Mouse (Mus musculus): Measurements from ENCODE around the gene Lmntd2.

The Lmntd2 gene

DNA sequence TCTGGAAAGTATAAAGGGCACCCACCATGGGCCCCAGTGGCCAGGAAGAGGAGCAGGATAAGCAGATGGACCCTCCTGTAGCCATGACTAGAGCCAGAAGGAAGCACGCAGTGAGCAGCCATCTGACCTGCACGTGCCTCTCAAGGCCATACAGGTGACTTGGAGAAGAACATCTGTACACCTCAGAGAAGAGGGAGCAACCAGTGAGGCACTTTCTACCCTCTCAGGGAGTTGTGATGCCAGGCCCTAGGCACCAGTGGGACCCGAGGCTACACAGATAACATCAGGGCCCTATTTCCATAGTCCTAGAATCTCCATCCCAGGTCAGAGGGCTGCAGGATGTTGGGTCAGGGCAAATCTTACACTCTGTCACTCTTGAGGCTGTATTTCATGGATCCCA is 23.7 kb downstream of the Lmntd2 start:
- DNase-seq: no peak

DNA sequence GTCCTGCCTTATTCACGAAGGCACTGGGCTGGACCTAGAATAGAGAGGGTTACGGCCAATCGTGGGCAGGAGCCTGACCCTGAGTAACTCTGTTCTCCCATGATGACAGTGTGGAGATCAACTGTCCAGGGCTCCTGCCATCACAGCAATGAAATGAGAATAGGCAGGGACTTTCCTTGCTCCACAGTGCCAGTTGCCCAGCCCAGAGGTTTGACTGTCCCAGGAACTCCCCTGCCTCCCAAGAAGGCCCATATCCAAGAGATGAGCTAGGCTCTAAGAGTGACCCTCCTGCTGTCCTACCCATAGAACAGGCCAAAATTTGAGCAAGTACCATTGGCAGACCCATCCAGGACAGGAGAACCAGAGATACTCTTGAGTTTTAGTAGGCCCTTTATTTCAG is 25.1 kb downstream of the Lmntd2 start:
- no peak for DNase-seq

DNA sequence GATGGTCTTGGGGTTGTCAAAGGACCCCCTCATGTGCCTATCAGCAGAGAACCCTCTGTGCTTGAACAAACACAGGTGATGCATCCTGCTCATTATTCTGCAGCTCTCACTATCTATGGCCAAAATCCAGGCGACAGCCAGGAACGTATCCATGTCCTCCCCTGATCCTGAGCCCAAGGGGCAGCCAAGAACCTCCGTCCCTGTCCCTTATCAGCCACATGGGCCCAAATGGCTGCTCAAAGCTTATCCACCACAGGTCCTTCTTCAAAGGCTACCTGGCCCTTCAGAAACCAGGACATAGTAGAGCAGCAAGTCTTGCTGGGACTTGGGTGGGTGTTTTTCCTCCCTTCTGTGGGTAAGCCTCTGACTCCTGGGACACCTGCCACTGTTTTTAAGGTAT is 25.7 kb downstream of the Lmntd2 start:
- no peak for DNase-seq

DNA sequence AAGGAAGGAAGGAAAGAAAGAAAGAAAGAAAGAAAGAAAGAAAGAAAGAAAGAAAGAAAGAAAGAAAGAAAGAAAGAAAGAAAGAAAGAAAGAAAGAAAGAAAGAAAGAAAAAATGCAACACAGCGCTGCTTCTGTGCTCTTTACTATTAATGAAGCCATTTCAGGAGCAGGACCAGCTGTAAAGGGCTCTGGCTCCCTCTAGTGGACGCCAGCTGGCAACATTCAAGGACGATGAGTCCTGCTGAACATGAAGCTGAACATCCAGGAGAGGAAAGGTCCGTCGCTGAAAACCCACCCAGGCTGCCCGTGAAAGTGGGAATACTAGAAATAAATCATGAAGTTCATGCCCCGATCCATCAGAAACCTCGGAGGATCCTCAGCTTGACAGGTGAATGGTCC is 37.7 kb downstream of the Lmntd2 start:
- peak; percentile 70 to 83 for DNase-seq

DNA sequence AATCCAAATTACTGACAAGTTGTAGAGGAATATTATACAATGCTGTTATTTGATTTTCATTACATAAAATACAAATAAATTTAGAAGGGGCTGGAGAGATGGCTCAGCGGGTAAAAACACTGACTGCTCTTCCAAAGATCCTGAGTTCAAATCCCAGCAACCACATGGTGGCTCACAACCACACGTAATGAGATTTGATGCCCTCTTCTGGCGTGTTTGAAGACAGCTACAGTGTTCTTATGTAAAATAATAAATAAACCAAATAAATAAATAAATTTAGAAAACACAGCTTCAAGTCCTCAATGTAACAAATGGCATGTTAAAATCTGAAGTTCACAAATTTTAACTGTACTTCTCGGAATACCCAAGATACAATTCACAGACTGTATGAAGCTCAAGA is 38.8 kb downstream of the Lmntd2 start:
- DNase-seq: no peak

DNA sequence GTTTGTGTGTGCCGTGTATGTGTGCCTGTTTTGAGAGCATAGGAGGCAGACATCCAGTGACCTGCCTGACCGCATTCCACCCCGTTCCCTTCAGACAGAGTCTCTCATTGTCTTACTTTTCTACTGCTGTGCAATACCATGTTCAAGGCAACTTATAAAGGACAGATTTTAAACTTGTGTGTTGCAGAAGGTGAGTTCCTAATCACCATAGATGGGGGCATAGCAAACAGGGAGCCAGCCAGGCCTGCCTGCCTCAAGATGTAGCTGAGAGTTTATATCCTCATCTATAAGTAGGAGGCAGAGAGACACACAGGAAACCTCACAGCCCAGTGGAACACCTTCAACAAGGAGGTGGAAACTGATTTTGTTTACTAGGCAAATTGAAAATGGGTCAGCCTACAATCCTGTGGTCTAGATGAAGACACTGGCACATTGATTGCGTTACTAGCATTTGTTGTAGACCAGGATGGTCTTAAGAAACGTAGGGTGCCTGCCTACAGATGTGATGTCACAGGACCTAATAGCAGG is 40.5 kb downstream of the Lmntd2 start:
- no peak for DNase-seq

DNA sequence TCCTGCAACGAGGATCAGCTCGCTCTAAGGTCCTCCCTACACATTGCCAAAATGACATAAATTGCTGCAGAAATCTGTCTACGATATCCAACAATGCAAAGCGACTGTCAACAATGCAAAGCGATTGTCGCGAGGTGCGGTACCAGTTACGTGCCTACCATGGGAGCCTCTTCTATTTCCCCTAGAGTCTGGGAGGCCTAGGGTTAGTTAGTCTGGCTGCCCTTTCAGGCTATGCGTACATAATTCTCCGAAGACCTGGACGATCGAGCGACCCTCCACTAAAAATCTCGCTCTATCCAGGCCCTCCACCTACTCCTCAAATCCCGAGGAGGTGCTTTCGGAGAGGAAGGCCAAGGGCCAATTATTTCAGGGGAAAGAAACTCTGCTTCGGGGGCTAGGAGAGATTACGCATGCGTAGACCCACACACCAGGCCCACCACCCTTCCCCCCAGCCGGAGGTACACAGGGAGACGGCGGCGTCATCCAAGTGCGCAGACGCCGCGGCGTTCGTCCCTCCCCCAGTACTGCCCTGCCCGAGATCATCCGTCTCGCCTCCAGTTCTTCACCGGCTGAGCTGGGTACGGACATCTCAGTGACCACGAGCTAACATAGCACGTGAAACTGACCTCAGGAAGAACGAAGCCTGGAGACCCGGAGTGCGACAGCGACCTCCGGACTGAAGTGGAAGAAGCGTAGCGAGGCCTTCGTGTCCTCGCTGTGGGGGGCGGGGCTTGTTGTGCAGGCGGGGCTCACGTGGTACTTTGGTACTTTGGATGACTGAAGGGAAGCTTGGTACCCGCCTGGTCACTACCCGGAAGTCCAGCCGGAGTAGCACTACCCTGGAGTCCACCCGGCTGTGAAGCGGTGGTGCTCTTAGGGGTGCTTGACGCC is 41.5 kb downstream of the Lmntd2 start, which contains the start of gene Rnh1:
Gene Rnh1 (minus strand): TSS at position 742 of the 891 bp plus-strand sequence.
- peak; percentile 80 to 89 for DNase-seq

DNA sequence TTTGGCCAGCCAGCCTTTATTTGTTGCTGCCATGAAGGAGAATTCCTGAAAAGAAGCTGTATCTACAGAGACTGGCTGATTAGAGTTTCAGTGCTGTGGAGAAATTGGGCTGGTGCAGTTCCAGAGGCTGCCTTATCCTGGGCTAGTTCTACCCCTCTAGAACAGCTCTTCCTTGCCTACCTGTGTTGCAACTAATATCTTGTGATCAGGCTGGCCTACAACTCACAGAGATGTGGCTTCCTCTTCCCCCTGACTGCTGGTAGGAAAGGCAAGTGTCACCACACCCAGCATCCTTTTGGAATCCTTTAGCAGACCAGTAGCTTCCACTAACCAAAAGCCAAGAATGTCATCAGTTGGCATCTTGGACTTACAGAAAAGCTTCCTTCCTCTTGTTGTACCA is 44.0 kb downstream of the Lmntd2 start:
- DNase-seq: no peak

DNA sequence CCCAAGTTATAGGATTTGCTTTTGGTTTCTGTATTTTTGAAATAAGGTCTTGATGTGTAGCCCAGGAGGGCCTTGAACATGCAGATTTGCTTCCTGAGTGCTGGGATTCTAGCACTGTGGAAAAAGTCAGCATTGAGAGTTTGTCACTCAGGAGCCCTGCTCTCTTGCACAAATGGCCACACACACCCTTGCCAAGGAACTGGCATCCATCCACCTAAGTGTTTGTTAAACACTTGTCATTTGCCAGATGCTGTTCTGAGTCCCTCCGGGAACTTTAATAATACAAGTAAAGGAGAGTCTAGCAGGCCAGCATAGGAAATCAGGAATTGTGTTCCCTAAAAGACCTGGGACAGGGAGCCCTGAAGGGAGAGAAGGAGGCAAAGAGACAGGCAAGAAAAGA is 44.6 kb downstream of the Lmntd2 start:
- DNase-seq: no peak

DNA sequence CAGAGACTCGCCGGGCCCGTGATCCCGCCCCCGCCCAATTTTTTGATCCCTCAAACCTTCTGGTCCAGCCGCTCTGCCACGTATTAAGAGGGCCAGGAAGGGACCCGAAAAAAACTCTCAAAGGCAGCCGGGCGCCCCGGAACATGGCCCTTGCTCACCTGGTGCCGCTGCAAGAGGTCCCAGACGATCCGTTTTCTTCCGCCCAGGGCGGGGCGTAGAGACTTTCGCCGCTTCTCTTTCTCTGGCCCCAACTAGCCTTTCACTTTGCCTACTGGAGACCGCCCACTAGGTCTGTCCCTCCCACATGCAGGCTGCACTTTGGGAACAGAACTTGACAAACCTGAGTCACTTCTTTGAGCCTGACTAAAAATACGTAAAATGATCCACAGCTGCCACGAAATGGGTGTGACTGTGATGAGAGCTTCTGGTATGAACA is 45.3 kb downstream of the Lmntd2 start:
- DNase-seq: peak; percentile 68 to 73

DNA sequence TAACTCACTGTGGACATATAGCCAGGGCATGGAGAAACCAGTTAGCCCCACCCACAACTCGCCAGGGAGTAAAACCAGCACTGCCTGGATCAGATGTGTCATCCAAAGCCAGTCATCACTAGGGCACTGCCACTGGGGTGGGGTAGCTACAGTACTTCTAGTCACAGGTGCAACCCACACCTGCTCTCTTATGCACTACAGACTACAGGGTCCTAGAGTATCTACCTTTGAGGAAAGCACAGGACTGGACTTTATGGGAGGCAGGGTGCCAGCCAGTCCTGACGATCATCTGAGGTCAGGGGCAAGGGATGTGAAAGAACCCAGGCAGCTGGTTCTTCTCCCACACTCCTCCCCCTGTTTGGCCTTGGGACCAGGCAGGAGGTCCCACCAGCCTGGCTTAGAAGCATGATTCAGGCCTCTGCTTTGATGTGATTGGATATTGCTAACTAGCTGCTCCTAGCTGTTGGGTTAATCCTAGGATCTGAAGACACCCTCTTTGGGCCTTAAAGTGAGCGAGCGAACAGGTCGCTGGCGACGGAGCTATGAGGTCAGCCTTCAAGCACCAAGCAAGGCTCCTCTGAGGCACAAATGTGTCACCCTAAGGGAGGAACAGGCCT is 45.9 kb downstream of the Lmntd2 start:
- DNase-seq: no peak

DNA sequence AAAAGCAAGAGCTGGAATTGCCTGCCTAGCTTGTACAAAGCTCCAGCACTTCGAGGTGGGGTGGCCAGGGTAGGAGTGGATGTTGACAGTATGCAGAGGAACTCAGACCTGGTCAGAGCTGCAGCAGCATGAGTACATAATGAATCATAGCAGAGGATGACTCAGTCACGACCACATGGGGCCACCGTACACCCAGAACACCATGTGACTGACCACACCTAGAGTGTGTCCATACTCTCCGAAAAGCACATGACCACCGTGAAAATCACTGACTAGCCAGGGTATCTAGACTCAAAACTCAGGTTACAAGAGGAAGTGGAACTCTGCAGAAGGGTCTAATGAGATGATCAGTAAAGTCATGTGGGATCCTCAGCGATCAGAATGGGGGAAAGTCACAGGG is 49.0 kb downstream of the Lmntd2 start:
- no peak for DNase-seq

DNA sequence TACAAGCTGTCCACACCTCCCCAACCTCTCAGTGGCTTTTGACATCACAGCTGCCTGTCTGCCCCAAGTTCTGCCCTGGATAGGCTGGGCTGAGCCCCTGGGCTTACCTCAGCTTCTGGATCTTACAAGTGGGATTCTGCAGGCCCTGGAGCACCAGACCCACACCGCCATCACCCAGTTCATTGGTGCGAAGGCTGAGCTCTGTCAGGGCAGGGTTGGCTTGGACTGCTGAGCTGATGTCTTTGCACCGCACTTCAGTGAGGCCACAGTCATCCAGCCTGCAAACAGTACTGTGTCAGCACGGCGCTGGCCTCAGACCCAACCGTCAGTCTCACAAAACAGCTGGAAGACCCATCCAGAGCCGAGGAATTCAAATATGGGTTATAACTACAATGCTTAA is 49.5 kb downstream of the Lmntd2 start:
- no peak for DNase-seq
